Mouse (Mus musculus): ENCODE data around the gene Fanci. TPM values are rescaled to one million over a fixed set of nuclear protein-coding genes. Genes with fewer than 3 reads are reported as not detected.
A peak's percentile ranks its signal among the peaks of the same experiment; 100 is the strongest.

Gene Fanci
- polyA plus RNA-seq, 1 experiment: 0.40 TPM

GRCm38 (mm10) chr7:79496816-79497328 is 105.1 kb downstream of the Fanci start:
- Histone ChIP-seq H3K36me3 (replicated peaks; ENCODE audit: low read length) (no peaks in the 10 kb centered on the region), H3K27me3 (replicated peaks) (peaks cover 91% of the 10 kb centered on the region), H3K4me3 (replicated peaks) (no peak overlapping the region), H3K4me1 (peaks cover 27% of the 10 kb centered on the region), H3K9me3 (peaks cover 10% of the 10 kb centered on the region)
- TF ChIP-seq GATA1 (IDR thresholded peaks at IDR 0.05; ENCODE audit: borderline replicate concordance, low read length) (no peak), FLI1 (IDR thresholded peaks at IDR 0.05; ENCODE audit: low read length) (no peak)

- H3K36me3 ChIP-seq (replicated peaks; ENCODE audit: low read length): no peaks in the 10 kb centered on the region
- peaks cover 27% of the 10 kb centered on the region for H3K4me1 ChIP-seq
- H3K27me3 ChIP-seq (replicated peaks): peaks cover 94% of the 10 kb centered on the region
- H3K9me3 ChIP-seq: peaks cover 5% of the 10 kb centered on the region; the same call in 1 of the 2 replicates
- TF ChIP-seq FLI1 (IDR thresholded peaks at IDR 0.05; ENCODE audit: low read length): no peak
- no peak for TF ChIP-seq GATA1 (IDR thresholded peaks at IDR 0.05; ENCODE audit: borderline replicate concordance, low read length)
- no peak overlapping the region for H3K4me3 ChIP-seq (replicated peaks)
Measured at GRCm38 (mm10) chr7:79497701-79498115, 106.0 kb downstream of the Fanci start.

- Histone ChIP-seq H3K4me1 (peaks cover 27% of the 10 kb centered on the region), H3K4me3 (replicated peaks) (no peak overlapping the region), H3K27me3 (replicated peaks) (peaks cover 95% of the 10 kb centered on the region), H3K36me3 (replicated peaks; ENCODE audit: low read length) (no peaks in the 10 kb centered on the region), H3K9me3 (0 out of 2 replicates have a peak, but pooled peaks cover 3% of the 10 kb centered on the region)
- TF ChIP-seq GATA1 (IDR thresholded peaks at IDR 0.05; ENCODE audit: borderline replicate concordance, low read length) (no peak), FLI1 (IDR thresholded peaks at IDR 0.05; ENCODE audit: low read length) (no peak)
Measured at GRCm38 (mm10) chr7:79498356-79498755, 106.6 kb downstream of the Fanci start.

- TF ChIP-seq FLI1 (IDR thresholded peaks at IDR 0.05; ENCODE audit: low read length) (no peak), GATA1 (IDR thresholded peaks at IDR 0.05; ENCODE audit: borderline replicate concordance, low read length) (no peak)
- H3K4me1 ChIP-seq: peaks cover 27% of the 10 kb centered on the region
- peak overlapping the region; percentile 50 for H3K4me3 ChIP-seq (replicated peaks)
- H3K36me3 ChIP-seq (replicated peaks; ENCODE audit: low read length): no peaks in the 10 kb centered on the region
- peaks cover 96% of the 10 kb centered on the region for H3K27me3 ChIP-seq (replicated peaks)
- 0 out of 2 replicates have a peak, but pooled peaks cover 3% of the 10 kb centered on the region for H3K9me3 ChIP-seq
Measured at GRCm38 (mm10) chr7:79498965-79499595, 107.4 kb downstream of the Fanci start.

Other genes with a start within 250 kb of the Fanci start
- gene Mfge8, start 242.9 kb upstream of the Fanci start, polyA plus RNA-seq (2012; ENCODE audit: insufficient read depth, low replicate concordance): 42.4 and 57.1 TPM in 2 replicates
- 18.2 and 77.1 TPM in 2 replicates for gene Abhd2, start 118.7 kb upstream of the Fanci start, polyA plus RNA-seq (2012; ENCODE audit: insufficient read depth, low replicate concordance)
- not detected in 2 replicates for gene Rlbp1, start 4.9 kb upstream of the Fanci start, polyA plus RNA-seq (2012; ENCODE audit: insufficient read depth, low replicate concordance)
- gene Polg, start 74.4 kb downstream of the Fanci start, polyA plus RNA-seq (2012; ENCODE audit: insufficient read depth, low replicate concordance): 10.2 and 32.6 TPM in 2 replicates
- gene Rhcg, start 225.7 kb downstream of the Fanci start, polyA plus RNA-seq (2012; ENCODE audit: insufficient read depth, low replicate concordance): not detected in 2 replicates

All from megakaryocyte, embryonic 14.5 days (primary cell).